Mouse (Mus musculus) liver, embryonic 15.5 days (tissue): ENCODE results near the gene Ube2d3. TPM values are rescaled to one million over a fixed set of nuclear protein-coding genes. Genes with fewer than 3 reads are reported as not detected.
A peak's percentile ranks its signal among the peaks of the same experiment; 100 is the strongest.
"Not testable (repeated sequence)": the region's sequence is repeated elsewhere in the genome, so short reads cannot be mapped to it uniquely, and the experiment has no call there.

Experiments used
- ATAC-seq: fragments of 200-750 bp; cut with Nextera tagmentation; 2 replicates; pipeline ENCODE4 v1.8.0; 2017; ENCODE audit warnings: moderate number of reproducible peaks, mild to moderate bottlenecking, moderate library complexity; ENCODE audit not compliant: insufficient read depth
- H3K27ac ChIP-seq: fragments of 300-500 bp; sonication (generic); replicated peaks from 2 replicates; pipeline ENCODE4 v1.5.1; 2015; ENCODE audit warnings: mild to moderate bottlenecking, inconsistent platforms
- H3K27me3 ChIP-seq: fragments of 300-500 bp; sonication (generic); 2 replicates; pipeline ENCODE4 v1.6.1; 2015; ENCODE audit warnings: mild to moderate bottlenecking, inconsistent platforms
- H3K36me3 ChIP-seq: fragments of 300-500 bp; sonication (generic); replicated peaks from 2 replicates; pipeline ENCODE4 v1.6.1; 2015; ENCODE audit warnings: moderate library complexity, mild to moderate bottlenecking, inconsistent platforms
- H3K4me1 ChIP-seq: fragments of 300-500 bp; sonication (generic); replicated peaks from 2 replicates; pipeline ENCODE4 v1.6.1; 2015; ENCODE audit warnings: inconsistent platforms
- H3K4me2 ChIP-seq: fragments of 300-500 bp; sonication (generic); 2 replicates; pipeline ENCODE4 v1.6.1; 2015; ENCODE audit warnings: moderate library complexity, mild to moderate bottlenecking, inconsistent platforms
- H3K4me3 ChIP-seq: fragments of 300-500 bp; sonication (generic); replicated peaks from 2 replicates; pipeline ENCODE4 v1.5.1; 2015; ENCODE audit warnings: mild to moderate bottlenecking, inconsistent platforms
- H3K9ac ChIP-seq: fragments of 300-500 bp; sonication (generic); 2 replicates; pipeline ENCODE4 v1.6.1; 2015; ENCODE audit warnings: moderate library complexity, mild to moderate bottlenecking, inconsistent platforms
- H3K9me3 ChIP-seq: fragments of 300-500 bp; sonication (generic); replicated peaks from 2 replicates; pipeline ENCODE4 v1.6.1; 2016; ENCODE audit warnings: inconsistent platforms
- WGBS: fragments of 180-500 bp; shearing (Covaris S2); methylation state at CpG from one replicate; pipeline ENCODE4 v1.1.7; 2015; ENCODE audit warnings: mixed read lengths; ENCODE audit not compliant: insufficient replicate concordance; 5-methylcytosine and 5-hydroxymethylcytosine counted together
- polyA plus RNA-seq: library from polyadenylated mRNA; unstranded; fragments of >200 nt; fragmentation: Nextera tagmentation; extraction: Ambion mirVana; gene quantifications from 2 replicates; pipeline ENCODE4 v1.2.1, GENCODE M21; 2015

Gene Ube2d3
- polyA plus RNA-seq, 1 experiment from 2014 or later, result 230 TPM

DNA sequence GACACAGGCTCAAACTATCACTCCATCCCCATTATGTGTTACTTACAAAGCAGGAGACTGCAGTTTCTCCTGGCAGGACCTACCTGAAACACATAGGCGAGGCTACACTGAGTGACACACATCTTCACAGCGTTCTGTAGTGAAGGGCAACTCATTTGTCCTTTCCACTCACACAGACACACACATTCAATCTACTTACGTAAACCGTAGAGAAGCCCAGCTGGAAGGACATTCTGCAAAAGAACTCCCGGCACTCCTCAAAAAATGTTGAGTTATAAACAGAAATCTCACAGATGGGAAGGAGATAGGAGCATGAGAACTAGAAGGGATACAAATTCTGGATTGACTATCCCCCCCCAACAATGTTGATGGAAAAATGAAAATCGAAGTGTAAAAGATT lies 38.3 kb downstream of the Ube2d3 start:
- H3K27ac ChIP-seq, result no peak overlapping the region
- 62% methylated on average over 6 of the region's 6 CpGs for WGBS
- no peaks in the 10 kb centered on the region for H3K4me1 ChIP-seq
- no peaks in the 10 kb centered on the region for H3K36me3 ChIP-seq
- H3K9ac ChIP-seq, result no peak overlapping the region
- H3K4me3 ChIP-seq, result no peak overlapping the region
- H3K4me2 ChIP-seq, result no peak overlapping the region
- no peaks in the 10 kb centered on the region for H3K27me3 ChIP-seq
- no peak for ATAC-seq
- H3K9me3 ChIP-seq, result no peaks in the 10 kb centered on the region

DNA sequence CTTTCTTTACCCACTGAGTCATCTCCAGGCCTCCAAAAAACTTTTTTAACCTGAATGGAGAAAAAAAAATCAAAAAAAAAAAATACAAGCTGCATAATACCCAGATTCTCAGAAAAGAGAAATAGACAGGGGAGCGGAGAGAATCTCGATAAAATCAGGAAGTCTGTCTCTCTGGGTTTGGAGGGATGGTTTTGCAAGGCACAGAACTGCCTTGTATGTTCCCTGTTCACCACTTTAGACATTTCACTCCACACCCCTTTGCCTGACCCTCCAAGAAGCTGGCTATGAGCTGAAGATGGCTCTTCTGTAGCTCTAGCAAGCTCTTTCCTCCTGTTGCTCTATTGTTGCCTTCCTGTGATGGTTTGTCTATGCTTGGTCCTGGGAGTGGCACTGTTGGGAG lies 39.0 kb downstream of the Ube2d3 start:
- no peak overlapping the region for H3K4me3 ChIP-seq
- H3K4me1 ChIP-seq, result no peaks in the 10 kb centered on the region
- H3K9ac ChIP-seq, result no peak overlapping the region
- no peaks in the 10 kb centered on the region for H3K9me3 ChIP-seq
- no peaks in the 10 kb centered on the region for H3K27me3 ChIP-seq
- H3K27ac ChIP-seq, result no peak overlapping the region
- no peaks in the 10 kb centered on the region for H3K36me3 ChIP-seq
- ATAC-seq, result no peak
- H3K4me2 ChIP-seq, result no peak overlapping the region
- WGBS, result 31% methylated on average over 2 of the region's 2 CpGs

DNA sequence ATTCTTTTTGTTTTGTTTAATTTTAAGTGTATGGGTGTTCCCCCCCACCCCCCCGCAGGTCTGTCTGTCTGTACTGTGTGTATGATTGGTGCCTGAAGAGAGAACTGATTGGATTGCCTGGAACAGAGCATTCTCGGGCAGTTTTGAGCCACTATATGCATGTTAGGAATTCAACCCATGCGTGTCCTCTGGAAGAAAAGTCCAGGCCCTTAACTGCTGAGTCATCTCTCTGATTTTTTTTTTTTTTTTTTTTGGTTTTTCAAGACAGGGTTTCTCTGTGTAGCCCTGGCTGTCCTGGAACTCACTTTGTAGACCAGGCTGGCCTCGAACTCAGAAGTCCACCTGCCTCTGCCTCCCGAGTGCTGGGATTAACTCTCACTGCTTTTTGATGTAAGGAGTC lies 41.1 kb downstream of the Ube2d3 start:
- not testable (repeated sequence) for H3K27me3 ChIP-seq, H3K9me3 ChIP-seq, H3K27ac ChIP-seq, H3K4me1 ChIP-seq, H3K4me3 ChIP-seq, H3K4me2 ChIP-seq, H3K36me3 ChIP-seq, ATAC-seq, H3K9ac ChIP-seq
- WGBS, result 59% methylated on average over 5 of the region's 5 CpGs

DNA sequence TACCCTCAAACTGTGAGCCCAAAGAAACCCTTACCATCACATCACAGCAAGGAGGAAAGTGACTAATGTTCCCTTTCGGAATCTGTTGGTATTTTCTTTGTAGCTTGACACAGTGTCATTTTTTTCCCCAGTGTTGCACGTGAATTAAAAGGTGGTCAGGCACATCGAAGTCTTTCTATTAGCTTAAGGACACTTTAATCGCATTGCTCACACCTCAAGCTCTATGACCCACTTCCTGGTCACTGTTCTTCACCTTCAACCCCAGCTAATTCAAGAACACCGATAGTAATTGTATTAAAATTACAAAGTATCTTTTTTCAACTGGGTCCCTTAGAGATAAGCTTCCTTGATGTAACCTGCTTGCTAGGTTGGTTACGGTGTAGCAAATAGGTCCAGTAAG lies 42.8 kb downstream of the Ube2d3 start:
- no peaks in the 10 kb centered on the region for H3K9me3 ChIP-seq
- peaks cover 9% of the 10 kb centered on the region for H3K4me1 ChIP-seq
- H3K9ac ChIP-seq, result no peak overlapping the region
- no peaks in the 10 kb centered on the region for H3K36me3 ChIP-seq
- ATAC-seq, result no peak
- H3K27ac ChIP-seq, result no peak overlapping the region
- H3K27me3 ChIP-seq, result no peaks in the 10 kb centered on the region
- no peak overlapping the region for H3K4me2 ChIP-seq
- 70% methylated on average over 6 of the region's 6 CpGs for WGBS
- H3K4me3 ChIP-seq, result no peak overlapping the region

DNA sequence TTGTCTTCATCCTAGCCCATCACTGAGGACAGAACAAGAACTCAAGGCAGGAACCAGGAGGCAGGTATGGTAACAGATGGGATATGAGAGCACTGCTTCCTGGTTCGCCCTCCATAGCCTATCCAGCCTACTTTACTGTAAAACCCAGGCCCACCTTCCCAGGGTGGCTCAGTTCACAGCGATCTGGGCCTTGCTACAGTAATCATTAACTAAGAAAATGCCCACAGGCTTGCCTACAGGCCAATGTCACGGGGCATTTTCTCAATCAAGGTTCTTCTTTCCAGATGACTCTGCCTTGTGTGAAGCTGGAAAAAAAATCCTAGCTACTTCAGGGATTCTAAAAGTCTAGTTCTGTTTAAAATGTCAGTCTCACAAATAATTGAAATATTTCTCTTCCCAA lies 43.7 kb downstream of the Ube2d3 start:
- Histone ChIP-seq H3K27ac (no peak overlapping the region), H3K27me3 (no peaks in the 10 kb centered on the region), H3K4me1 (peaks cover 10% of the 10 kb centered on the region), H3K4me2 (no peak overlapping the region), H3K9me3 (no peaks in the 10 kb centered on the region), H3K36me3 (no peaks in the 10 kb centered on the region), H3K4me3 (no peak overlapping the region), H3K9ac (no peak overlapping the region)
- WGBS, result 49% methylated on average over 3 of the region's 3 CpGs
- ATAC-seq, result no peak

DNA sequence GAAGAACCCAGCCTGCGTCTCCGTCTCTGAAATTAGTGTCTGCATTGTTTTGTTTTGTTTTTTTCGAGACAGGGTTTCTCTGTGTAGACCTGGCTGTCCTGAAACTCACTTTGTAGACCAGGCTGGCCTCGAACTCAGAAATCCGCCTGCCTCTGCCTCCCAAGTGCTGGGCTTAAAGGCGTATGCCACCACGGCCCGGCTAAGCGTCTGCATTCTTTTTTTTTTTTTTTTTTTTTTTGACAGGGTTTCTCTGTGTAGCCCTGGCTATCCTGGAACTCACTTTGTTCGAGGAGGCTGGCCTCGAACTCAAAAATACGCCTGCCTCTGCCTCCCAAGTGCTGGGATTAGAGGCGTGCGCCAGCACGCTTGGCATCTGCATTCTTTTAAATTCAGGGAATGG lies 46.7 kb downstream of the Ube2d3 start:
- peak overlapping the region; percentile 88 for H3K4me2 ChIP-seq
- 72% methylated on average over 15 of the region's 15 CpGs for WGBS
- H3K27ac ChIP-seq, H3K9ac ChIP-seq, H3K9me3 ChIP-seq, H3K36me3 ChIP-seq, H3K27me3 ChIP-seq, ATAC-seq: not testable (repeated sequence)
- peak overlapping the region; percentile 69; the same call in 1 of the 2 replicates for H3K4me3 ChIP-seq
- peaks cover 10% of the 10 kb centered on the region for H3K4me1 ChIP-seq

DNA sequence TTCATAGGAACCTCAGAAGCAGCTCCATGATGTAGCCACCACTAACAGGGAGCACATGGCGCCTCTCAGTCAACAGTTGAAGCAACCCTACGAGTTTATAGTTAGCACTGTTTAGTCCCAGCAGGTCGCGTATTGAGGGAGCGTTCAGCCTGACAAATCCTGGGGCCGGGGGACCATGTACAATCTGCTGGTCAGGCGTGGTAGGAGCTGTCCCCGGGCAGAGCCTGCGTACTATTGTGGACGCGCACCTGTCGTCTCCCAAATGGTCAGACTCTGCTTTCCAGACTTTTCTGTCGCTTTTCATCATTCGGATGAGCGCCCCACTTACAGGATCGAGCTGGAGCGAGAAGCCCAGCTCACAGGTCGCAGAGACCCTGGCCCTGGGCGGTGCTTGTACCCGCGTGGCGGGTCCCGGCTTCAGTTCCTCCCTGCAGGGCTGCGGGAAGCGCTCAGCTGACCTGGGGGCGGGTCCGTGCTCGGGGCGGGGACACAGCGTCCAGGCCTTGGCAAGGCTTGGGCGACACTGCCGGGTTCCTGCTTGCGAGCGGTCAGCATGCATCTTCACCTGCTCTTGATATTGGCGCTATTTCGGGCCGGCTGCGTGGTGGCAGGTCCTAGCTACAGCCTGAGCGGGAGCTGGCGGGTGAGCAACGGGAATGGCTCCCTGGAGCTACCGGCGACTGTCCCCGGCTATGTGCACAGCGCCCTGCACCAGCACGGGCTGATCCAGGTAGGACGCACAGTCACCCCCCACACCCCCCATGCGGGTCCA lies 47.4 kb downstream of the Ube2d3 start, which contains the start of gene Manba:
Gene Manba (plus strand): TSS at position 484 of the 772 bp plus-strand sequence.
- WGBS, result 1% methylated on average over 48 of the region's 48 CpGs
- Histone ChIP-seq H3K27me3 (no peaks in the 10 kb centered on the region), H3K4me3 (peak within 1 kb of the TSS; percentile 69), H3K27ac (no peak within 1 kb of the TSS), H3K36me3 (no peaks in the 10 kb centered on the region), H3K9me3 (no peaks in the 10 kb centered on the region), H3K4me1 (peaks cover 10% of the 10 kb centered on the region), H3K4me2 (peak within 1 kb of the TSS; percentile 88), H3K9ac (peak within 1 kb of the TSS; percentile 66)
- ATAC-seq, result peak; percentile 89

DNA sequence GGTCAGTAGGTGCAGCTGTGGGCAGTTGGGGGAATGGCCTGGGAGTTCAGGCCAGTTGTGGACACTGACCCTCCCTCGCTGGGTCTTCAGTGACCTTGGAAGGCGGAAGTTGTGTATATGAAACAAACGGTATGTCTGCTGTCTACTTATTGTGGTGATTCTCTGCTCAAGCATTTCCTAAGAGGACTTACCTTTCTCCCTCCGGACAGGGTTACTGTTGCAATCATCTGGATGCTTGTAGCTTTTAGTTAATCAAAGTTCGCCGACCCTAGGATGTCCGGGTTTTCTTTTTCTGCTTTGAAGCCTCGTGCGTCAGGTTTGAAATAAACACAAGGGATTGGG lies 47.9 kb downstream of the Ube2d3 start:
- ATAC-seq, result no peak
- no peak overlapping the region for H3K27ac ChIP-seq

DNA sequence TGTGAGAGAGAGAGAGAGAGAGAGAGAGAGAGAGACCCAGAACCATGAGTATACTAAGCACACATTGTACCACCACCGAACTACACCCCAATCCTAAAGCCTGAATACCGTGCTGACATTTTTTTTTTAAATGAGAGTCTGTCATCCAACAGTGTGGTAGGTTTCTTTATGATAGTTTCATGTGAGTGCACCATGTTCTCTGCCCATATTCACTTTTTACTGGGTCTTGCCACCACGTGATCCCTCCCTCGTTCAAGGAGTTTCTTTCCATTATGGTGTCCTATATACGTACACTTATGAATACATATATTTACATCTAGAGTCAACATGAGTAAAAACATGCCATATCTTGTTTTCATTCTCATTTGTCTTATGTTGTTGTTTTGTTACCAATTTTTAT lies 48.4 kb downstream of the Ube2d3 start:
- H3K4me2 ChIP-seq, result peak overlapping the region; percentile 88
- no peaks in the 10 kb centered on the region for H3K36me3 ChIP-seq
- H3K27me3 ChIP-seq, result no peaks in the 10 kb centered on the region
- no peaks in the 10 kb centered on the region for H3K9me3 ChIP-seq
- peaks cover 10% of the 10 kb centered on the region for H3K4me1 ChIP-seq
- no peak overlapping the region for H3K9ac ChIP-seq
- H3K27ac ChIP-seq, result no peak overlapping the region
- no peak for ATAC-seq
- 49% methylated on average over 5 of the region's 5 CpGs for WGBS
- peak overlapping the region; percentile 69 for H3K4me3 ChIP-seq

More for the DNA sequence above, 47.9 kb downstream of the Ube2d3 start:
- WGBS, result 2% methylated on average over 9 of the region's 9 CpGs
- Histone ChIP-seq H3K9ac (peak overlapping the region; percentile 66), H3K27me3 (no peaks in the 10 kb centered on the region), H3K4me2 (peak overlapping the region; percentile 88), H3K4me1 (peaks cover 10% of the 10 kb centered on the region), H3K4me3 (peak overlapping the region; percentile 69), H3K9me3 (no peaks in the 10 kb centered on the region), H3K36me3 (no peaks in the 10 kb centered on the region)

DNA sequence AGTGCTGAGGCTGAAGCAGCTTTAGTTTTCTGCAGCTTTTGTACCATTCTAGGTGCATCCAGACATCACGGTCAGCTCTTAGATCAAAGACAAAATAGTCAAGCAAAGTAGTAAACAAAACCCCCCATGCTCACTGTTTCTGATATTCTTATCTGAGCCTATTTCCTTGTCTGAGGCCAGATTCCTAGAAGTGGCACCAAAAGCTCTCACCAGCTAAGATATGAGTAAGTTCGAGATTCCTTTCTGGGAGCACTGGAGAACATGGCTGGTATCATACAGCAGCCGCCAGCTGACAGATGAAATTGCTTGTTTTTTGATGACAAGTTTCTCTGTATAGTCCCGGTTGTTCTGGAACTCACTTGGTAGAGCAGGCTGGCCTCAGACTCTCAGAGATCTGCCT lies 49.9 kb downstream of the Ube2d3 start:
- Histone ChIP-seq H3K4me2 (no peak overlapping the region), H3K9me3 (no peaks in the 10 kb centered on the region), H3K4me3 (no peak overlapping the region), H3K27me3 (no peaks in the 10 kb centered on the region), H3K4me1 (peaks cover 10% of the 10 kb centered on the region), H3K36me3 (no peaks in the 10 kb centered on the region), H3K27ac (no peak overlapping the region), H3K9ac (no peak overlapping the region)
- WGBS, result 61% methylated on average over 4 of the region's 4 CpGs
- ATAC-seq, result no peak

DNA sequence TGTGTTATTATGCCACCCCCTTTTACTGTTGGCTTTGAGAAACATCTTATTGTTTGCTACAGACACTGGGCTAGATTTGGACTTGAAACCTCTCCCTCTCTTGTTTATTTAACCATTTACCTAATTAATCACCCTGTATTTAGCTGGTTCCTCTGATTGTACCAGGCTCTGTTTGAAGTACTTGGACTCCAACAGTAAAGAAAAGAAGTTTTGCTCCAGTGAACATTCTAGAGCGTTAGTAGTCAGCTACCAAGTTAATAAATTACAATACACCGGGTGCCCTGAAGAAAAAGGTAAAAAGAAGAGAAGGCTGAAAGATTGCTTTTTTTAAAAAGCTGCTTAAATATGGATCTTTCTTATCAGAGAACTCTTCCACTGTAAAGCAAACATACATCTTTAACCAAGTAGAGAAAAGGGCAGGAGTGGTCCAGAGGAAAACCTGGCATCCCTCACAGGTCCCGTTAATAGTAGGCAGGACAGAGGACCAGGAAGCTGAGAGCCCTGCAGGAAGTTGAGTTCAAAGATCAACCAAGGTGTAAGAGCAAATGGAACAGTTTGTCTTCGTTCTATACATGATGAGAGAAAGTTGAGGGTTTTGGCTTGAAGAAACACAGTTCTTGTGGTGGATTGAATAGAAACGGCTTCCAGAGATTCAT lies 52.0 kb downstream of the Ube2d3 start:
- peaks cover 8% of the 10 kb centered on the region for H3K4me1 ChIP-seq
- no peak overlapping the region for H3K4me2 ChIP-seq
- WGBS, result 64% methylated on average over 5 of the region's 5 CpGs
- ATAC-seq, result no peak
- no peak overlapping the region for H3K27ac ChIP-seq
- H3K27me3 ChIP-seq, result no peaks in the 10 kb centered on the region
- no peaks in the 10 kb centered on the region for H3K9me3 ChIP-seq
- H3K36me3 ChIP-seq, result no peaks in the 10 kb centered on the region
- H3K9ac ChIP-seq, result no peak overlapping the region
- no peak overlapping the region for H3K4me3 ChIP-seq
